Mouse (Mus musculus): ENCODE data around the gene Il15ra. TPM values are rescaled to one million over a fixed set of nuclear protein-coding genes. Genes with fewer than 3 reads are reported as not detected.

Il15ra gene
- polyA plus RNA-seq, 1 experiment from 2014 or later, result 0.55 TPM

DNA sequence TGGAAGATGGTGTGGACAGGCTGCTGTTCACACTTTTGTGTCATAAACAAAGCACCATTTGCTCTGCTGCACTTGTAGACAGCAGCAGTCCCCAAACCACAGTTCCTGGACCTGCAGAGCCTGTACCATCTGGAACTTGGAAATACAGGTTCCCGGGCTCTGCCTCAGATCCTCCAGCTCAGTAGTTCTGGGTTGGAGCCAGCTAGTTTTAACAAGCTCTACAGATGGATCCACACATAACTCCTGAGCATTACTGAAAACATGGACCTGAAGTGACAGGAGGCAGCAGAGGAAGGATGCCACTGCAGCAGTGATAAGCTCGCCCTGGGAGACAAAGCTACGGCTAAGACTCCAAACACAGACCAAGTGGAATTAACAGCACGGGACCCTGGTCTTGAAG lies 9.4 kb downstream of the Il15ra start:
- H3K9me3 ChIP-seq, result no peaks in the 10 kb centered on the region
- no peak overlapping the region for H3K27ac ChIP-seq
- 86% methylated on average over 4 of the region's 4 CpGs for WGBS
- no peak overlapping the region for H3K4me3 ChIP-seq
- DNase-seq (ENCODE audit: extremely low spot score, low spot score), result no peak
- no peaks in the 10 kb centered on the region for H3K36me3 ChIP-seq (replicated peaks)
- no peaks in the 10 kb centered on the region for H3K27me3 ChIP-seq (ENCODE audit: poor library complexity, severe bottlenecking)
- no peaks in the 10 kb centered on the region for H3K4me1 ChIP-seq

DNA sequence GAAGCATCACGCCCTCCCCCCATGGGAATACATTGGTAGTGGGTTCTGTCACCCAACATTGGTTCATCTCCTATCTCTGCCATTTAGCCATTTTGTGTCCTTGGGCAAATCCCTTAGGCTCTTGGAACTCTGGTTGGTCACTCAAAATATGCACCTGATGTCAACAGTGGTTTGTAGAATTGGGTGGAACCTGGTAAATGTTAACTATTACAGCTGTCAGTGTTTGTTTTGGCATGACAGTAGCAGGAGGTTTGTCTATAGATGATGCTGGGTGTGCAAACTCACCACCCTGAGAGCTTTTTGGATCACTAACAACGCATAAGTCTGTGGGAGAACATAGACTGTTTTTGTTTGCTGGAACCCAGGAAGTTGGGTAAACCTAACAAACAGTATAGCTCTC lies 13.5 kb downstream of the Il15ra start:
- Histone ChIP-seq H3K27ac (no peak overlapping the region), H3K27me3 (ENCODE audit: poor library complexity, severe bottlenecking) (no peaks in the 10 kb centered on the region), H3K4me1 (no peaks in the 10 kb centered on the region), H3K9me3 (no peaks in the 10 kb centered on the region), H3K4me3 (no peak overlapping the region), H3K36me3 (replicated peaks) (no peaks in the 10 kb centered on the region)
- WGBS, result 80% methylated on average over 2 of the region's 2 CpGs
- DNase-seq (ENCODE audit: extremely low spot score, low spot score), result no peak

DNA sequence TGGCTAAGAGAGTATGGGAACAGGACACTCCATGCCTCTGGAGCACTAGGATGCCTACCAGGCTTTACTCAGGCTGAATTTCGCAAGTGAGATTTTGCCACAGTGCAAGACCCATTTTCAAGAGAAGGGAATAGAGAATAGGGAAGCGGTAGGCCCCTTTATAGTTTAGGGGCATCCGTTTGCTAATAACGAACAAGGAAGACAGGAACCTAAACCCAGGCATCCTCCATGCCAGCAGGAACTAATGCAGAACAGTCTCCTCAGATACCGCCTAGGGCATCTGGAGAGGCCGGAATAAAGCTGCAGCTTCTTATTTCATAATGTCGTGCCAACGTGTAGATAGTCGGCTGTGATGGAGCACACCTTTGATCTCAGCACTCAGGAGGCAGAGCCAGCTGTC lies 17.5 kb downstream of the Il15ra start:
- Histone ChIP-seq H3K27me3 (ENCODE audit: poor library complexity, severe bottlenecking) (no peaks in the 10 kb centered on the region), H3K9me3 (no peaks in the 10 kb centered on the region), H3K27ac (no peak overlapping the region), H3K4me1 (no peaks in the 10 kb centered on the region), H3K4me3 (no peak overlapping the region), H3K36me3 (replicated peaks) (no peaks in the 10 kb centered on the region)
- no peak for DNase-seq (ENCODE audit: extremely low spot score, low spot score)
- WGBS, result 91% methylated on average over 9 of the region's 9 CpGs

DNA sequence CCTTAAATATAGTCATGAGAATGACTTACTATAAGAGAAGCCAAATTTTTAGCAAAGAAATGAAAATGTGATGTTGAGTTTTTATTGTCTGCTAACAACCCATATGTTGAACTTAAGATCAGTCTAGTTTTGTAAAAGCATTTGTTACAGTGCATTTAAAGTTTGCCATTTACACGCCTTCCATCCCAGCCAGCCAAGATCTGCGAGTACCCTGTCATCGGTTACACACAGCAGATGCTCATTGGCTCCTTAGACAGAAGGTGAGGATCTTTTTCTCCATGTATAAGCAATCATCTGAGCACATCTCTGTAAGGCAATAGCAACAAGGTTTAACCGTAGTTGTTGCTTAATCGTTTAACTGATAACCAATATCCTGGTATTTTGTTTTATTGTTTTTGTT lies 22.5 kb downstream of the Il15ra start:
- no peak overlapping the region for H3K27ac ChIP-seq

DNA sequence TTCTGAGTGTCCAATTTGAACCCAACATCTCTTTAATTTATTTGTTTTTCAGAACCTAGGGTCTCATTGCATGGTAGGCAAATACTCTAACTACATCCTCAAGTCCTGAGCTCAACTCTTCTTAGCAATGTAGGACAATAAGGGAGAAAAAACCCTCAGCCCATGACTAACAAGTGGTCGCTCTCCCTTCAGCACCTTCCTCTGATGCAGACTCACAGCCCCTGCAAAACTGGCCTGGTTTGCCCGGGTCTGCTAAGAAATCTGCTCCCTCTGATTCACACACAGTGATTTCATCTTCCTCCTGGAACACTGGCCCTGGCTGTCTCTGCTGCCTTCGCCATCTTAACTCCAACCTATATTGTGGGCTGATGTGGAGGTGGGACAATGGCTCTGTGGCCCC lies 24.0 kb downstream of the Il15ra start:
- DNase-seq (ENCODE audit: extremely low spot score, low spot score), result no peak

More for the DNA sequence above, 22.5 kb downstream of the Il15ra start:
- Histone ChIP-seq H3K27me3 (ENCODE audit: poor library complexity, severe bottlenecking) (no peaks in the 10 kb centered on the region), H3K9me3 (no peaks in the 10 kb centered on the region), H3K4me3 (no peak overlapping the region), H3K36me3 (replicated peaks) (no peaks in the 10 kb centered on the region), H3K4me1 (no peaks in the 10 kb centered on the region)
- no peak for DNase-seq (ENCODE audit: extremely low spot score, low spot score)
- WGBS, result 92% methylated on average over 5 of the region's 5 CpGs

DNA sequence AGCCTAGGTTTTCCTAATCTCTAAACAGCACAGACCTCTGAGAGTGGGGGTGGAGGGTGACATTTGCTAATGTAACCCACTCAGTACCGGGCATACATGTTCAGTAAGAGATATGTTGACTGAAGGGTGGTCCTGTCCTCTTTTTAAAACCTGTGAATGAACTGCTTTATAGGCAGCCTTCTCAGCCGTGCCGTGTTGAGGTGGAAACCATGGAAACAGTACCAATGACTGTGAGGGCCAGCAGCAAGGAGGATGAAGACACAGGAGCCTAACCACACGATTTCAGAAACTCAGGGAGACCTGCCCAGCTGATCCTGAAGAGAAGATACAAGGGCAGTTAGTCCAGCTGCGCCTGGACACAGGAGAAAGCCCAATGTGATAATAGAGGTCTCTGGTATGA lies 27.9 kb downstream of the Il15ra start:
- Histone ChIP-seq H3K27me3 (ENCODE audit: poor library complexity, severe bottlenecking) (no peaks in the 10 kb centered on the region), H3K4me3 (no peak overlapping the region), H3K36me3 (replicated peaks) (peaks cover 3% of the 10 kb centered on the region; the same call in 1 of the 2 replicates), H3K27ac (no peak overlapping the region), H3K9me3 (no peaks in the 10 kb centered on the region), H3K4me1 (no peaks in the 10 kb centered on the region)
- 78% methylated on average over 5 of the region's 5 CpGs for WGBS
- no peak for DNase-seq (ENCODE audit: extremely low spot score, low spot score)

More for the DNA sequence above, 24.0 kb downstream of the Il15ra start:
- Histone ChIP-seq H3K36me3 (replicated peaks) (no peaks in the 10 kb centered on the region), H3K9me3 (no peaks in the 10 kb centered on the region), H3K27ac (no peak overlapping the region), H3K27me3 (ENCODE audit: poor library complexity, severe bottlenecking) (no peaks in the 10 kb centered on the region), H3K4me3 (no peak overlapping the region), H3K4me1 (no peaks in the 10 kb centered on the region)
- 64% methylated on average over 3 of the region's 3 CpGs for WGBS

DNA sequence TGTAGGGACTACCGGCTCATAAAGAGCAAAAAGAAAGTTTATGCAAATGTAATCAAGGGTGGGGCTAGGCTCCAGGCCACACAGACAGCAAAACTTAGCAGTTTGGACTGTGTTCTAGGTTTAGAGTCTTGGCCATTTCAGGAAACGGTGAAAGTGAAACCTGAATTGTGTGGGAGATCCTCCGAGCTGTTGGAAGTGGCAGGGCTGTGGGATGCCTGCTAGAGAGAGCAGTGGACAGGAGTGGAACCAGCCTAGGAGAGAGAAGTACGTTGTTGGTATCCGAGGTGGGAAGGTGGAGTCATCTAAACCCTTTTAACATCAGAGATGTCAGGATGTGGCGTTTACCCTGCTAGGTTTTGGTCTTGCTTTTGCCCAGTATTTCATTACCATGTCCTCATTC lies 30.8 kb downstream of the Il15ra start:
- Histone ChIP-seq H3K9me3 (no peaks in the 10 kb centered on the region), H3K4me1 (no peaks in the 10 kb centered on the region), H3K4me3 (no peak overlapping the region), H3K27me3 (ENCODE audit: poor library complexity, severe bottlenecking) (no peaks in the 10 kb centered on the region), H3K27ac (no peak overlapping the region), H3K36me3 (replicated peaks) (peaks cover 27% of the 10 kb centered on the region)
- 87% methylated on average over 6 of the region's 6 CpGs for WGBS
- no peak for DNase-seq (ENCODE audit: extremely low spot score, low spot score)

DNA sequence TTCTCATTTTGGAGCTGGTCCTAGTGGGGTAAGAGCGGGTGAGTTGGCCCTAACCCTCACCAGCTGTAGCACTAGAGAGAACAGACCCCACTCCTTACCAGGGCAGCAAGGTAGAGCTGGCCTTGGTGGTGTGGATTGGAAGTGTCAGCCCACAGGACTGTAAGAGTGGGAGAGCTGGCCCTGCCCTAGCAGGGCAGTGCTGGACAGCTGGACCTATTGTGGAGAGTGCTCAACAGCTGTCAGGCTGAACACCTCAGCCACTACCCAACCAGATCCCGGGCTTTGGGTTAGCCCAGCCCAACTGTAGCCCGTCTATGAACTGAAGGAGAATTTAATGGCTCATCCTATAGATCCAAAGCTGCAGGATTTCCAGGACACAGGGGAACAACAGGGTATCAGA lies 33.7 kb downstream of the Il15ra start:
- DNase-seq (ENCODE audit: extremely low spot score, low spot score), result no peak
- Histone ChIP-seq H3K27me3 (ENCODE audit: poor library complexity, severe bottlenecking) (no peaks in the 10 kb centered on the region), H3K27ac (no peak overlapping the region), H3K4me1 (no peaks in the 10 kb centered on the region), H3K9me3 (no peaks in the 10 kb centered on the region), H3K4me3 (no peak overlapping the region), H3K36me3 (replicated peaks) (peaks cover 56% of the 10 kb centered on the region)
- 84% methylated on average over 3 of the region's 3 CpGs for WGBS

DNA sequence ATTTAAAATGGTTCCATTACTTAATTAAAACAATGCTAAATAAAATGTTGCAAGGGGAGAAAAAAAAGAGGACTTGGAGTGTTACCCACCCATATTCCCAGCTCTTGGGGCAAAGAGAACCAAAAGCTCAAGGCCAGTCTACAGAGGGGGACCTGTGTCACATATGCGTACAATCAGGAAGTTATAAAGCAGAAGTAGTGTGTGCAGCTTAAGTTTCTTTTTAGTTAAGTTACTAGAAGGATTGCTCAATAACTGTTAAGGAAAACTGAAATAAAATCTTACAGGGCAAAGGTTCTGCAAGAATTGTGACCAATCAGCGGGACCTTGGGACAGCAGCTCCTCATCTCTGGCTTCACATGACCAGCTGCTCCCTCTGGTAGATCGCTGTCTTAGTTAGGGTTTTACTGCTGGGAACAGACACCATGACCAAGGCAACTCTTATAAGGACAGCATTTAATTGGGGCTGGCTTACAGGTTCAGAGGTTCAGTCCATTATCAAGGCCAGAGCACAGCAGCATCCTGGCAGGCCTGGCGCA lies 34.5 kb downstream of the Il15ra start:
- WGBS, result 97% methylated on average over 4 of the region's 4 CpGs
- peaks cover 64% of the 10 kb centered on the region for H3K36me3 ChIP-seq (replicated peaks)
- H3K27me3 ChIP-seq (ENCODE audit: poor library complexity, severe bottlenecking), result no peaks in the 10 kb centered on the region
- no peak for DNase-seq (ENCODE audit: extremely low spot score, low spot score)
- no peak overlapping the region for H3K4me3 ChIP-seq
- no peak overlapping the region for H3K27ac ChIP-seq
- H3K4me1 ChIP-seq, result no peaks in the 10 kb centered on the region
- no peaks in the 10 kb centered on the region for H3K9me3 ChIP-seq

DNA sequence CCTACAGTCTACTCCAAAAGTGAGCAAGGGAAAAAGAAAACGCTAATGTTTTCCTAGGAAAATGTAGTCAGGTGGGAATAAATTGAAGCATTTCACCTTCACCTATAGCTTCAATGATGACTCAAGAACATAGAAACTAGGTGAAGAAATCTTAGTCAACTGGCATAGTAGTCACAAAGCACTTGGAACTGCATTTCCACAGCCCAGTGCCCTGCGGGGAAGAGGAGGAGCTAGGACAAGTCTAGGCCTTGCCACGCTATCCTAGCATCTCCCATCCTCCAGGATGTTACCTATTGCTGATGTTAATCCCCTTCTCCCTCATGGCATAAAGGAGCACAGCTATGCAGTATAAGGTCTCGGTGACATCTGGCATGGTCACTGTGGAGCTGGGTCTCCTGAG lies 57.5 kb downstream of the Il15ra start:
- H3K9me3 ChIP-seq, result no peaks in the 10 kb centered on the region
- peaks cover 100% of the 10 kb centered on the region for H3K36me3 ChIP-seq (replicated peaks)
- no peak overlapping the region for H3K27ac ChIP-seq
- H3K27me3 ChIP-seq (ENCODE audit: poor library complexity, severe bottlenecking), result no peaks in the 10 kb centered on the region
- no peaks in the 10 kb centered on the region for H3K4me1 ChIP-seq
- DNase-seq (ENCODE audit: extremely low spot score, low spot score), result no peak
- WGBS, result 90% methylated on average over 4 of the region's 4 CpGs
- H3K4me3 ChIP-seq, result no peak overlapping the region

DNA sequence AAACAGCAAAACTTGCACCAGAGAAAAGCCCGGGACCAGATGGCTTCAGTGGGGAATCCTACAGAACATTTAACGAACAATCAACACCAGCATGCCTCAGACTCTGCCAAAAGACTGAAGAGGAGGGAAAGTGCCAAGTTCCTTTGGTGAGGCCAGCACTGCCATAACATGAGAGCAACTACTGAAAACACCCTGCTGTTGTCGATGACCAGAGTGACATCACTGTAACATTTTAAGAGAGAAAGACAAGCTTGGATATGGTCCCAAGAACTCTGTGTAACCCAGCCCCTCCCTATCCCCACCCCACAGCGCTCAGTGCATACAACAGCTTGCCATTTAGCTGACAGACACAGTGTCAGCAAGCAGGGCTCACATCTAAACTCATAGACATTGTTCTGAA lies 60.6 kb downstream of the Il15ra start:
- H3K27me3 ChIP-seq (ENCODE audit: poor library complexity, severe bottlenecking), result no peaks in the 10 kb centered on the region
- 90% methylated on average over 4 of the region's 4 CpGs for WGBS
- H3K27ac ChIP-seq, result no peak overlapping the region
- H3K9me3 ChIP-seq, result no peaks in the 10 kb centered on the region
- peaks cover 89% of the 10 kb centered on the region for H3K36me3 ChIP-seq (replicated peaks)
- H3K4me1 ChIP-seq, result no peaks in the 10 kb centered on the region
- no peak overlapping the region for H3K4me3 ChIP-seq
- no peak for DNase-seq (ENCODE audit: extremely low spot score, low spot score)

DNA sequence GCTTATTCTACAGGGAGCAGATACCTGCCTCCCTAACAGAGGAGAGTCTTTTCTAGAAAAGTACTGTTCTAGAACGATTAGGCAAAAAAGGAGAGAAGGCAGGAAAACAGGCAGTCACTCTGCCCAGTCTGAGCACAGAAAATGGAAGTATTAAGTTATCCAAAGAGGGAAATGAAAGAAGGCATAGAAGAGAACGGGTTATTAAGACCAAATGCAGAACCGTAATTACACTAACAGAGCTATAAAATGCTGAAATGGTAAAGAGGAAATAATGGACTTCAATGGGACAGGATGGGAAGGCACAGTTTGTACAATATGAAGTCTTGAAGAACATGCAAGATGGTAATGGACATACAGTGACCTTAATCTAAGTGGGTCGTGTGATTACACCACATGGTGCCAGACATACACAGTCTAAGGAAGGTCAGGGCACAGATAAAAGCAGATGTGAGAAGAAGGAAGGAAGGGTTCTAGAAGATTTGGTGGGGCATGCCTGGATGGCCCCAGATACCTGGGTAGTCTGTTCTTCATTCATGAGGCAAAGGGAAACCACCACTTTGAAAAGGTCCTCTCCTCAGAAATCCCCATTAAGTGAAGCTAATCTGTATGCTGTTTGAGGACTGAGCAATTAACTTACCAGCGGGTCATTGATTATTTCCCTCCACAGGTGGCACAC lies 61.5 kb downstream of the Il15ra start:
- Histone ChIP-seq H3K36me3 (replicated peaks) (peaks cover 80% of the 10 kb centered on the region), H3K9me3 (no peaks in the 10 kb centered on the region), H3K4me3 (no peak overlapping the region), H3K27me3 (ENCODE audit: poor library complexity, severe bottlenecking) (no peaks in the 10 kb centered on the region), H3K27ac (no peak overlapping the region), H3K4me1 (no peaks in the 10 kb centered on the region)
- DNase-seq (ENCODE audit: extremely low spot score, low spot score), result no peak
- 77% methylated on average over 5 of the region's 5 CpGs for WGBS

DNA sequence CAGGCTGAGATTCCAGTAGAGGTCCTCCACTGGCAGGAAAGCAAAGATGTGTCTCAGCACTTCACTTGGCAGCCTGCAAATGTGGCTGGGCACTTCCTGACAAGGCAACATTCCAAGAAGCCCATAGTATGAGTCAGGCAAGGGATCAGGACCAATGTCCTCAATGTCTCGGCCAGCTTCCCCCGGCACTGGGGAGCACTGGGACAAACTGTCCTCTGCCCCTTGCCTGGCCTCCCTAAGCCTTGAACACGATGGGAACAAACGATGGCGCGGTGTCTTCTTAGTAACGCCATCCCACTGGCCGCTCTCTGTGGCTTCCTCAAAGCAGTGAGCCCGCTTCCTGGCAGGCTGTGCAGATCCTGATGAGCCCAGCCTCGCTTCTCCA lies 62.1 kb downstream of the Il15ra start:
- H3K36me3 ChIP-seq (replicated peaks), result peaks cover 74% of the 10 kb centered on the region
- WGBS, result 80% methylated on average over 10 of the region's 10 CpGs
- no peak for DNase-seq (ENCODE audit: extremely low spot score, low spot score)
- no peaks in the 10 kb centered on the region for H3K9me3 ChIP-seq
- no peaks in the 10 kb centered on the region for H3K27me3 ChIP-seq (ENCODE audit: poor library complexity, severe bottlenecking)
- no peak overlapping the region for H3K4me3 ChIP-seq
- no peak overlapping the region for H3K27ac ChIP-seq
- H3K4me1 ChIP-seq, result no peaks in the 10 kb centered on the region

DNA sequence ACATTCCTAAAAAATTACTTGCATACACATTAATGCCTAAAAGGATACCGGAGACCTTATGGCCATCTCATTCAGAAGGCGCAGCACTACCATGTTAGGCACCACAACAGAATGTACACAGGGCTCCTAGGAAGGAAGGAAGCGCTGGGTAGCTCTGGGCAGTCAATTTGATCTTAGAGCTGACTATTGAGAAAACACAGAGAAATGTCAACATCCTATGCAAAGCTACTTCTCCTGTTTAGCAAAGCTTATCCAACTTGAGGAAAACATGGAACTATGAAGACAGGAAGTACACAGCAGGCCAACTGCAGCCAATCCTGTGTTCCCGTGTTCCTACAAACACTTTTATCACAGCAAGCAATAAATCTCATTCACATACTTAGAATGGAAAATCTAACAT lies 66.6 kb downstream of the Il15ra start:
- H3K27ac ChIP-seq, result no peak overlapping the region
- no peak for DNase-seq (ENCODE audit: extremely low spot score, low spot score)
- H3K36me3 ChIP-seq (replicated peaks), result peaks cover 29% of the 10 kb centered on the region
- peaks cover 8% of the 10 kb centered on the region for H3K4me1 ChIP-seq
- no peak overlapping the region for H3K4me3 ChIP-seq
- no peaks in the 10 kb centered on the region for H3K9me3 ChIP-seq
- H3K27me3 ChIP-seq (ENCODE audit: poor library complexity, severe bottlenecking), result no peaks in the 10 kb centered on the region
- 96% methylated on average over 4 of the region's 4 CpGs for WGBS
